Mouse (Mus musculus) stomach, postnatal 0 days (tissue): ENCODE data around the gene Tfam.

ENCODE experiments used
- CTCF ChIP-seq: IDR thresholded peaks from 2 replicates; pipeline ENCODE4 v1.5.1; 2016; ENCODE audit warnings: antibody characterized with exemption, low read depth, mild to moderate bottlenecking, moderate library complexity
- EP300 ChIP-seq: optimal IDR thresholded peaks from 2 replicates; pipeline ENCODE3; 2016; ENCODE audit warnings: antibody characterized with exemption

DNA sequence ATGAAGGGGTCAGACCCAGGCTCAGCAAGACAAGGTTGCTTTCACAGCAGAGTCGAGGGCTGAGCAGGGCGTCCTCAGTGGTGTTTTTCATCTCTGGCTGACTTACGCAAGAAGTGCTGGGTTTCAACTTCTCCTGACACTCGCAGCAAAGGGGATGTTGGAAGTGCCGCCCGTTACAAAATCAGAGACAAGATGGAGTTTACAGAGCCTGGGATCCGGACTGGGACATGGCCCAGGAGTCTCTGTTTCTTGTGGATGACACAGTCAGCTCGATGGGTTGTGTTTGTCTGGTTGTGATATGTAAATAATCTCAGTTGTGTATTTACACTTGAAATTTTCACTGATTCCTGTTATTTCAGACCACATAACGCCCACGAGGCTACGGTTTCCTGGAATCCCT lies 45.2 kb downstream of the Tfam start:
- TF ChIP-seq CTCF (no peak), EP300 (no peak)
